Comparison of ENCODE assay signal across 22 mouse cellular contexts in genomic region chr9:72206911-72207310, GRCm38 (mm10).
DNase-seq lines count a peak whose midpoint lies in the region; ATAC-seq and TF ChIP-seq lines count a peak whose summit lies in the region.
"Had no signal": no experiment of that assay in that cellular context is flagged by ENCODE, and none has a peak within 500 bp of the region (broad histone marks: within the 10 kb centered on the region; RNA-seq: fewer than 3 reads in every experiment).

No protein-coding gene starts in this region.

- H3K4me2 ChIP-seq in liver, embryonic 11.5 days: no peak overlapping the region
- no peak overlapping the region for H3K4me2 ChIP-seq in myocyte (ENCODE audit: low read depth)
- H3K4me2 ChIP-seq: forebrain, embryonic 15.5 days; heart, embryonic 13.5 days; hindbrain, embryonic 15.5 days; liver, embryonic 13.5 days; lung, embryonic 14.5 days had no signal

- TF ChIP-seq POLR2A in liver, adult 2 months (IDR thresholded peaks at IDR 0.05; ENCODE audit: extremely low read depth, insufficient read depth, low read length): no peak
- TF ChIP-seq POLR2A in myocyte (IDR thresholded peaks at IDR 0.05; ENCODE audit: insufficient read length, low read depth): no peak

- no peaks in the 10 kb centered on the region for H3K9me3 ChIP-seq in liver, embryonic 11.5 days (ENCODE audit: control insufficient read depth, low read length)
- H3K9me3 ChIP-seq: embryonic facial prominence, embryonic 10.5 days; forebrain, embryonic 15.5 days; heart, embryonic 13.5 days; hindbrain, embryonic 15.5 days; liver, embryonic 13.5 days had no signal

- no peaks in the 10 kb centered on the region for H3K79me2 ChIP-seq in liver, adult 2 months (ENCODE audit: control insufficient read depth, insufficient read depth, low read length)
- H3K79me2 ChIP-seq in myocyte (ENCODE audit: control insufficient read depth, insufficient read depth): no peaks in the 10 kb centered on the region

- H3K4me1 ChIP-seq in liver, adult 2 months (ENCODE audit: control insufficient read depth, insufficient read depth, low read length): peaks cover 2% of the 10 kb centered on the region
- no peaks in the 10 kb centered on the region for H3K4me1 ChIP-seq in liver, embryonic 11.5 days (replicated peaks; ENCODE audit: control insufficient read depth, insufficient read depth, low read length)
- H3K4me1 ChIP-seq: embryonic facial prominence, embryonic 10.5 days; forebrain, embryonic 15.5 days; heart, embryonic 13.5 days; hindbrain, embryonic 15.5 days; liver, embryonic 13.5 days had no signal

- no peak overlapping the region for H3K27ac ChIP-seq in liver, adult 2 months (replicated peaks; ENCODE audit: insufficient read depth, low read depth, low read length)
- H3K27ac ChIP-seq in liver, embryonic 11.5 days (ENCODE audit: low read depth, low read length): no peak overlapping the region
- H3K27ac ChIP-seq: embryonic facial prominence, embryonic 10.5 days; forebrain, embryonic 15.5 days; heart, embryonic 13.5 days; hindbrain, embryonic 15.5 days; kidney, postnatal 0 days; liver, embryonic 13.5 days had no signal

- no peak overlapping the region for H3ac ChIP-seq in myocyte (ENCODE audit: control insufficient read depth, insufficient read length)

- ATAC-seq in liver, embryonic 11.5 days (replicated peaks; ENCODE audit: low FRiP score): no peak
- ATAC-seq: forebrain, embryonic 15.5 days; midbrain, embryonic 16.5 days had no signal

- intact Hi-C loops in heart, postnatal 10 days (cut with DNase I): no loop called here

- no peaks in the 10 kb centered on the region for H3K27me3 ChIP-seq in liver, adult 2 months (ENCODE audit: control insufficient read depth, insufficient read depth, low read length)
- H3K27me3 ChIP-seq in liver, embryonic 11.5 days (replicated peaks; ENCODE audit: control insufficient read depth, insufficient read depth, low read length): no peaks in the 10 kb centered on the region
- no peaks in the 10 kb centered on the region for H3K27me3 ChIP-seq in myocyte (ENCODE audit: control insufficient read depth, insufficient read depth, insufficient read length)
- H3K27me3 ChIP-seq: forebrain, embryonic 15.5 days; heart, embryonic 13.5 days; hindbrain, embryonic 15.5 days; liver, embryonic 13.5 days had no signal

- H3K9ac ChIP-seq in liver, adult 2 months (ENCODE audit: low read depth, low read length): no peak overlapping the region
- no peak overlapping the region for H3K9ac ChIP-seq in liver, embryonic 11.5 days (ENCODE audit: low read depth, low read length)
- H3K9ac ChIP-seq: forebrain, embryonic 15.5 days; heart, embryonic 13.5 days; hindbrain, embryonic 15.5 days; liver, embryonic 13.5 days; lung, embryonic 14.5 days had no signal

- H3K36me3 ChIP-seq in liver, adult 2 months (ENCODE audit: control insufficient read depth, insufficient read depth, low read length): no peaks in the 10 kb centered on the region
- no peaks in the 10 kb centered on the region for H3K36me3 ChIP-seq in liver, embryonic 11.5 days (ENCODE audit: control insufficient read depth, insufficient read depth, low read length)
- H3K36me3 ChIP-seq in myocyte (ENCODE audit: control insufficient read depth, insufficient read depth): no peaks in the 10 kb centered on the region
- H3K36me3 ChIP-seq: embryonic facial prominence, embryonic 10.5 days; forebrain, embryonic 15.5 days; heart, embryonic 13.5 days; hindbrain, embryonic 15.5 days; liver, embryonic 13.5 days had no signal

- no peak for TF ChIP-seq CTCF in liver, adult 2 months (IDR thresholded peaks at IDR 0.05; ENCODE audit: low read depth, low read length)

- 20% methylated on average over 2 of the region's 2 CpGs for WGBS in liver, adult 2 months
- WGBS in liver, embryonic 11.5 days: 61% methylated on average over 2 of the region's 2 CpGs

- DNase-seq in heart, adult 18-20 months: peak; percentile 54 to 62
- DNase-seq in heart, postnatal 10 days: no peak
- DNase-seq in liver, adult 2 months (ENCODE audit: extremely low read depth, low read depth, low spot score): peak; percentile 52
- no peak for DNase-seq in liver, embryonic 11.5 days (ENCODE audit: low spot score)
- DNase-seq in adipocyte (ENCODE audit: low spot score): peak; percentile 63
- no peak for DNase-seq in right cerebral cortex, adult 18-20 months
- DNase-seq: cerebellum, adult 11 months; cerebellum, adult 9-11 months; gastrocnemius, postnatal 36 days; kidney, adult 2 months; liver, embryonic 13.5 days; lung, embryonic 14.5 days; lung, postnatal 4 days; right cerebral cortex, postnatal 4 days; thymus, postnatal 25 days had no signal

- no peak overlapping the region for H3K4me3 ChIP-seq in liver, adult 2 months (ENCODE audit: insufficient read depth, low read depth, low read length)
- H3K4me3 ChIP-seq in liver, embryonic 11.5 days (ENCODE audit: low read depth, low read length): no peak overlapping the region
- H3K4me3 ChIP-seq in myocyte: no peak overlapping the region
- H3K4me3 ChIP-seq: embryonic facial prominence, embryonic 10.5 days; forebrain, embryonic 15.5 days; heart, embryonic 13.5 days; hindbrain, embryonic 15.5 days; liver, embryonic 13.5 days had no signal

TF ChIP-seq in myocyte, 11 proteins besides CTCF, POLR2A, EP300 and RAD21:
- TF ChIP-seq E2F4 (IDR thresholded peaks at IDR 0.05; ENCODE audit: insufficient read depth) (no peak), CEBPB (IDR thresholded peaks at IDR 0.05; ENCODE audit: insufficient read depth, poor library complexity, severe bottlenecking) (peak; percentile 85), TCF3 (IDR thresholded peaks at IDR 0.05; ENCODE audit: insufficient read length, low read depth) (no peak), TCF12 (IDR thresholded peaks at IDR 0.05; ENCODE audit: insufficient read depth, poor library complexity, severe bottlenecking) (no peak), SRF (IDR thresholded peaks at IDR 0.05; ENCODE audit: control insufficient read depth, insufficient read length, low read depth) (no peak)

Comparison
In these comparisons a context has a peak if more than half of its experiments do, and no peak if none do; other contexts are left out.
1. DNase-seq: peak in heart, adult 18-20 months (2 of 2), liver, adult 2 months (single experiment) and adipocyte (single experiment); none in heart, postnatal 10 days (0 of 2), liver, embryonic 11.5 days (single experiment) and right cerebral cortex, adult 18-20 months (single experiment).